Mouse (Mus musculus) spleen, adult 2 months (tissue): ENCODE measurements at regions not wholly inside any gene's neighbourhood (a gene's known extent, or its start where the extent isn't known, plus 50 kb on each side); places are given as distances from the start of the nearest gene placed in this dataset.

Experiments used
- CTCF ChIP-seq: fragments of 200-500 bp; IDR thresholded peaks from 2 replicates; pipeline ENCODE4 v1.5.1; 2011; ENCODE audit warnings: mild to moderate bottlenecking, inconsistent platforms; ENCODE audit not compliant: insufficient read depth, insufficient read length, insufficient replicate concordance; ENCODE audit errors: extremely low read depth
- POLR2A ChIP-seq: fragments of 200-500 bp; IDR thresholded peaks from 2 replicates; pipeline ENCODE4 v1.6.1; 2011; ENCODE audit warnings: low read depth, low read length, inconsistent platforms

DNA sequence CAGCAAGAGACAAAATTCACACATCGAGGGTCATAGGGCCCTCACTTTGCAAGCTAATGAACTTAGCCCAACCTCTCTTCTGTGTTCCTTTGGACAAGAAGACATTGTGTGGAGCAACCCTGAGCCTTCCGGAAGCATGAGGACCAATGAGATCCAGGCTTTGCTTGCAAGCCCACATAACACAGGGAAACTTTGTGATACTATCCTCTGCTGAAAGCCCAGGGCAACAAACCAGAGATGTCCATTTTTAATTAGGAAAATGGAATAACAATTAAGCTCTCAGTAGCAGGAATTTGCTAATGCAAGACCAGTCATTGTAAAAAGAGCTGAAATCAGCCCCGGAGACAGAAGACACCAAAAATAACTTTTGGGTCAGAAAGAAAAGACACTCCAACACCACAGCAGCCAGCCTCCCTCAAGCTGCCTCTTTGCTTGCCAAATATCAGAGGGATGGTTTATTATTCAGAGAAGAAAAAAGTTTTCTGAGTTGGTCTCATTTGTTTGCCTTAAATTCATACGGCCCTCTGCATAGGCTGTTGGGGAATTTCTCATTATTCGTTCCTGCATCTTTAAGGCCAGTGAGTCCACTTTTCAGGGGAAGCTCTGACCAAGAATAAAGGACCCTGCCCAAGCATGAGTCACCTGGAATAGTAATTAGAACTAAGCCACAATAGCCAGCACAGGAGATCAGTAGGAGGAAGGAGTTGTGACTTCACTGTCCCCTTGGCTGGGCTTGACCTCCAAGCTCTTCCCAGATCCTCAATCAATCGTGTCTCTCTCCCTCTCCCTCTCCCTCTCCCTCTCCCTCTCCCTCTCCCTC, 106.1 kb upstream of the Nck2 start:
- TF ChIP-seq CTCF, result no peak
- no peak for TF ChIP-seq POLR2A
